Mouse (Mus musculus): ENCODE data around the gene Ccdc9b. TPM values are rescaled to one million over a fixed set of nuclear protein-coding genes. Genes with fewer than 3 reads are reported as not detected.

The Ccdc9b gene
- polyA plus RNA-seq, 1 experiment from 2014 or later = 0.19 TPM

- H3K9ac ChIP-seq (ENCODE audit: low read depth, low read length) = no peak overlapping the region
- DNase-seq (ENCODE audit: low spot score) = no peak
- ATAC-seq (replicated peaks; ENCODE audit: low FRiP score) = no peak
- peaks cover 28% of the 10 kb centered on the region for H3K4me1 ChIP-seq (replicated peaks; ENCODE audit: control insufficient read depth, insufficient read depth, low read length)
- H3K36me3 ChIP-seq (ENCODE audit: control insufficient read depth, insufficient read depth, low read length) = no peaks in the 10 kb centered on the region
- H3K4me2 ChIP-seq = no peak overlapping the region
- H3K27ac ChIP-seq (ENCODE audit: low read depth, low read length) = no peak overlapping the region
- 5% methylated on average over 6 of the region's 6 CpGs for WGBS
- H3K27me3 ChIP-seq (replicated peaks; ENCODE audit: control insufficient read depth, insufficient read depth, low read length) = peaks cover 98% of the 10 kb centered on the region
- no peaks in the 10 kb centered on the region for H3K9me3 ChIP-seq (ENCODE audit: control insufficient read depth, low read length)
- no peak overlapping the region for H3K4me3 ChIP-seq (ENCODE audit: low read depth, low read length)
These were observed 56.0 kb downstream of the Ccdc9b start for GRCm38 (mm10) chr2:118706436-118706835.

Other genes starting within 250 kb of the Ccdc9b start
- gene Bmf, start 213.0 kb downstream of the Ccdc9b start, polyA plus RNA-seq (2014; fragmentation: Nextera tagmentation; extraction: Ambion mirVana) = 1.0 and 1.9 TPM in 2 replicates
- 97.7 and 112 TPM in 2 replicates for gene Bub1b, start 164.4 kb downstream of the Ccdc9b start, polyA plus RNA-seq (2014; fragmentation: Nextera tagmentation; extraction: Ambion mirVana)
- 2.2 and 2.8 TPM in 2 replicates for gene Pak6, start 99.4 kb downstream of the Ccdc9b start, polyA plus RNA-seq (2014; fragmentation: Nextera tagmentation; extraction: Ambion mirVana)
- gene Ankrd63, start 58.7 kb downstream of the Ccdc9b start, polyA plus RNA-seq (2014; fragmentation: Nextera tagmentation; extraction: Ambion mirVana) = 0.16 TPM in 1 of 2 replicates, not detected in the other
- gene Plcb2, start 34.2 kb downstream of the Ccdc9b start, polyA plus RNA-seq (2014; fragmentation: Nextera tagmentation; extraction: Ambion mirVana) = 2.9 and 3.5 TPM in 2 replicates
- 32.3 and 33.0 TPM in 2 replicates for gene Inafm2, start 16.9 kb downstream of the Ccdc9b start, polyA plus RNA-seq (2014; fragmentation: Nextera tagmentation; extraction: Ambion mirVana)
- not detected in 2 replicates for gene Phgr1, start 10.1 kb upstream of the Ccdc9b start, polyA plus RNA-seq (2014; fragmentation: Nextera tagmentation; extraction: Ambion mirVana)
- gene Disp2, start 17.1 kb upstream of the Ccdc9b start, polyA plus RNA-seq (2014; fragmentation: Nextera tagmentation; extraction: Ambion mirVana) = 0.32 and 0.60 TPM in 2 replicates
- 127 TPM in 2 replicates for gene Knstrn, start 51.3 kb upstream of the Ccdc9b start, polyA plus RNA-seq (2014; fragmentation: Nextera tagmentation; extraction: Ambion mirVana)
- 41.3 and 48.6 TPM in 2 replicates for gene Ivd, start 99.3 kb upstream of the Ccdc9b start, polyA plus RNA-seq (2014; fragmentation: Nextera tagmentation; extraction: Ambion mirVana)
- 1.7 and 1.9 TPM in 2 replicates for gene Bahd1, start 137.7 kb upstream of the Ccdc9b start, polyA plus RNA-seq (2014; fragmentation: Nextera tagmentation; extraction: Ambion mirVana)
- gene Chst14, start 163.8 kb upstream of the Ccdc9b start, polyA plus RNA-seq (2014; fragmentation: Nextera tagmentation; extraction: Ambion mirVana) = 15.4 and 16.4 TPM in 2 replicates

All from liver, embryonic 11.5 days (tissue).